Mouse (Mus musculus) CD4-positive helper T cell, adult 2 months (primary cell): ENCODE measurements around the gene Kdm4b.

Experiments
- DNase-seq: peaks from one replicate; pipeline ENCODE4 v3.0.0-alpha.2; 2012; ENCODE audit warnings: low read depth, missing footprints, low spot score

Gene Kdm4b

GRCm38 (mm10) chr17:56343466-56343865, 17.6 kb downstream of the Kdm4b start:
- DNase-seq = no peak

- DNase-seq = no peak
These were observed 19.5 kb downstream of the Kdm4b start for GRCm38 (mm10) chr17:56345364-56345763.

GRCm38 (mm10) chr17:56348128-56348527, 22.3 kb downstream of the Kdm4b start:
- no peak for DNase-seq

- DNase-seq = no peak
These were observed 22.7 kb downstream of the Kdm4b start for GRCm38 (mm10) chr17:56348586-56348985.

- peak; percentile 76 for DNase-seq
These were observed 24.8 kb downstream of the Kdm4b start for GRCm38 (mm10) chr17:56350694-56351093.

- DNase-seq = peak; percentile 76
These were observed 31.3 kb downstream of the Kdm4b start for GRCm38 (mm10) chr17:56356921-56357885.

- no peak for DNase-seq
These were observed 33.4 kb downstream of the Kdm4b start for GRCm38 (mm10) chr17:56359183-56359725.

- no peak for DNase-seq
These were observed 34.0 kb downstream of the Kdm4b start for GRCm38 (mm10) chr17:56359864-56360263.

- no peak for DNase-seq
These were observed 34.6 kb downstream of the Kdm4b start for GRCm38 (mm10) chr17:56360451-56360850.

- no peak for DNase-seq
These were observed 35.7 kb downstream of the Kdm4b start for GRCm38 (mm10) chr17:56361542-56361941.

- no peak for DNase-seq
These were observed 40.2 kb downstream of the Kdm4b start for GRCm38 (mm10) chr17:56365791-56366673.

GRCm38 (mm10) chr17:56368291-56368790, 42.5 kb downstream of the Kdm4b start:
- no peak for DNase-seq

- DNase-seq = no peak
These were observed 44.2 kb downstream of the Kdm4b start for GRCm38 (mm10) chr17:56370090-56370489.

- DNase-seq = no peak
These were observed 45.3 kb downstream of the Kdm4b start for GRCm38 (mm10) chr17:56371029-56371660.

- no peak for DNase-seq
These were observed 46.2 kb downstream of the Kdm4b start for GRCm38 (mm10) chr17:56372109-56372508.

- DNase-seq = no peak
These were observed 47.5 kb downstream of the Kdm4b start for GRCm38 (mm10) chr17:56373136-56374034.

- DNase-seq = no peak
These were observed 49.0 kb downstream of the Kdm4b start for GRCm38 (mm10) chr17:56374851-56375250.

- DNase-seq = no peak
These were observed 53.5 kb downstream of the Kdm4b start for GRCm38 (mm10) chr17:56379281-56379834.

- no peak for DNase-seq
These were observed 54.4 kb downstream of the Kdm4b start for GRCm38 (mm10) chr17:56380286-56380685.

GRCm38 (mm10) chr17:56381183-56381582, 55.3 kb downstream of the Kdm4b start:
- DNase-seq = no peak
